Mouse (Mus musculus): Measurements from ENCODE around the gene Gnaz. TPM values are rescaled to one million over a fixed set of nuclear protein-coding genes. Genes with fewer than 3 reads are reported as not detected.

Gene Gnaz
- total and polyA plus RNA-seq, 2 experiments from 2014 or later, result 0.38 to 2.1 TPM

DNA sequence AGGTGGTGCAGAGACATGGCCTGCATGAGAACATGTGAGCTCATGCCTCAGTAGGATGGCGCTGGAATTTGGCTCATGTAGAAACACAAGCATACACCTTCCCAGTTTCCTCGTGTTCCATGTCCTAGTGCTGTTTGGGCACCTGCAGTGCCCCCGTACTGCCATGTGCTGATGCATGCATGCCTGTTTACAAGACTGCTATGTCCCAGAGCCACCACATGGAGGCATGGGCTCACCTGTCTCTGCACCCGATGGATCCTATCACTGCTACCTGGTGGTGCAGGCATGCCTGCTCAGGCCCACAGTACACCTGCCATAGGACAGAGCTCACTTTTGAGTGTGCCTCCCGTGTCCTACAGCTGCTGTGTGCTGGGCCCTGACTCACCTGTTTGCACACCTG lies 28.6 kb upstream of the Gnaz start:
- Histone ChIP-seq H3K4me2 (ENCODE audit: low read depth, low read length) (no peak overlapping the region), H3K36me3 (replicated peaks; ENCODE audit: control insufficient read depth, insufficient read depth, low read length) (no peaks in the 10 kb centered on the region), H3K27me3 (ENCODE audit: control insufficient read depth, insufficient read depth, low read length) (no peaks in the 10 kb centered on the region), H3K4me1 (ENCODE audit: control insufficient read depth, insufficient read depth) (no peaks in the 10 kb centered on the region), H3K9ac (replicated peaks; ENCODE audit: low read depth, low read length) (no peak overlapping the region), H3K4me3 (ENCODE audit: low read depth, low read length) (no peak overlapping the region), H3K9me3 (replicated peaks; ENCODE audit: control insufficient read depth, low read length) (no peaks in the 10 kb centered on the region), H3K27ac (ENCODE audit: low read depth) (no peak overlapping the region)
- TF ChIP-seq EP300 (IDR thresholded peaks at IDR 0.05; ENCODE audit: low read depth) (no peak), CTCF (IDR thresholded peaks at IDR 0.05; ENCODE audit: low read depth) (no peak)
- no peak for ATAC-seq (ENCODE audit: insufficient read depth, low read depth)
- 55% methylated on average over 5 of the region's 5 CpGs for WGBS
- no peak for DNase-seq (ENCODE audit: low spot score)

GRCm38 (mm10) chr10:74939300-74939699 lies 27.7 kb upstream of the Gnaz start:
- Histone ChIP-seq H3K4me1 (ENCODE audit: control insufficient read depth, insufficient read depth) (no peaks in the 10 kb centered on the region), H3K27ac (ENCODE audit: low read depth) (no peak overlapping the region), H3K4me2 (ENCODE audit: low read depth, low read length) (no peak overlapping the region), H3K36me3 (replicated peaks; ENCODE audit: control insufficient read depth, insufficient read depth, low read length) (no peaks in the 10 kb centered on the region), H3K9me3 (replicated peaks; ENCODE audit: control insufficient read depth, low read length) (no peaks in the 10 kb centered on the region), H3K4me3 (ENCODE audit: low read depth, low read length) (no peak overlapping the region), H3K9ac (replicated peaks; ENCODE audit: low read depth, low read length) (no peak overlapping the region), H3K27me3 (ENCODE audit: control insufficient read depth, insufficient read depth, low read length) (no peaks in the 10 kb centered on the region)
- 49% methylated on average over 3 of the region's 3 CpGs for WGBS
- TF ChIP-seq CTCF (IDR thresholded peaks at IDR 0.05; ENCODE audit: low read depth) (peak; percentile 42), EP300 (IDR thresholded peaks at IDR 0.05; ENCODE audit: low read depth) (no peak)
- no peak for DNase-seq (ENCODE audit: low spot score)
- no peak for ATAC-seq (ENCODE audit: insufficient read depth, low read depth)

DNA sequence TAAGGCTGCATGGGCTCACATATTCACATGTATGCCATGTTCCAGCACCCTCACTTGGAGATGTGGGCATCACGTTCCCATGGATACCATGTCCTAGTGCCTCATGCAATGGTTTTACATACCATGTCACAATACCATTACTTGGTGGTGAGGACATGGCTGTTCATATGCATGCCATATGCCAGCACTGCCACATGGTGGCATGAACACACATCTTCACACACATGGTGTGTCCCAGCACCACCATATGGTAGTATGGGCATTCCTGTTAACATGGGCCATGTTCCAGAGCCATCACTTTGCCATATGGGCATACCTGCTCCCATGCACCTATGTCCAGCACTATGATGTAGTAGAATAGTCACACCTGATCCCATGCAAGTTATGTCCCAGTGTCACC lies 26.2 kb upstream of the Gnaz start:
- no peak overlapping the region for H3K27ac ChIP-seq (ENCODE audit: low read depth)
- H3K4me2 ChIP-seq (ENCODE audit: low read depth, low read length), result no peak overlapping the region
- H3K27me3 ChIP-seq (ENCODE audit: control insufficient read depth, insufficient read depth, low read length), result no peaks in the 10 kb centered on the region
- no peak overlapping the region for H3K4me3 ChIP-seq (ENCODE audit: low read depth, low read length)
- WGBS, result 97% methylated on average over 1 of the region's 1 CpGs
- no peak overlapping the region for H3K9ac ChIP-seq (replicated peaks; ENCODE audit: low read depth, low read length)
- H3K36me3 ChIP-seq (replicated peaks; ENCODE audit: control insufficient read depth, insufficient read depth, low read length), result no peaks in the 10 kb centered on the region
- no peaks in the 10 kb centered on the region for H3K4me1 ChIP-seq (ENCODE audit: control insufficient read depth, insufficient read depth)
- no peak for TF ChIP-seq CTCF (IDR thresholded peaks at IDR 0.05; ENCODE audit: low read depth)
- TF ChIP-seq EP300 (IDR thresholded peaks at IDR 0.05; ENCODE audit: low read depth), result no peak
- DNase-seq (ENCODE audit: low spot score), result no peak
- no peaks in the 10 kb centered on the region for H3K9me3 ChIP-seq (replicated peaks; ENCODE audit: control insufficient read depth, low read length)
- ATAC-seq (ENCODE audit: insufficient read depth, low read depth), result no peak

DNA sequence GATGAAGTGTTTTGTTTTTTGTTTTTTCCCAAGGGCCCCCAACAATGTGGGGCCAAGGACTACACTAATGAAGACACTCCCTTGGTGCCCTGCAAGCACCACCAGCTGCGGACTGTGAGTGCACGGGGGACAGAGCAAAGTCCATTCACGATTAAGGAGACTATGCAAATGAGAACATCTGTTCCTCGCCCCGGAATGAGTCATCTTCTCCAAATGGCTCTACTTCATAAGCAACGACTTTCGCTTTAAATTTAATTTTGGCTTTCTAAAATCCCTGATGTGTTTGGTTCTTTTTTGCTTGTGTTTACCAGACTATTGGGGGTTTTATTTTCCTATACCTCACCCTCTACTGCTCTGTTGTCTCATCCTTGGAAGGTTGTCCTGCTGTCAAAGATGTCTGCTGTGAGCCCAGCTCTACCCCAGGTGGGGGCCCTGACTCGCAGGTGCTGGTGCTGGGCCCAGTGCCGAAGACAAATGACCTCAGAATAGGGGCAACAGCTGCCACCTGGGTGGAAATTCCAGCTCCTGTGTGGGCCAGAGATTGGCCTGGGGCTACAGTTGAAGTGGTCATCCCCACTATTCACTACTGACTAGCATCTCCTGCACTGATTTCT lies 14.0 kb upstream of the Gnaz start:
- Histone ChIP-seq H3K9me3 (replicated peaks; ENCODE audit: control insufficient read depth, low read length) (no peaks in the 10 kb centered on the region), H3K4me1 (ENCODE audit: control insufficient read depth, insufficient read depth) (no peaks in the 10 kb centered on the region), H3K27me3 (ENCODE audit: control insufficient read depth, insufficient read depth, low read length) (peaks cover 18% of the 10 kb centered on the region; the same call in 1 of the 2 replicates), H3K4me3 (ENCODE audit: low read depth, low read length) (no peak overlapping the region), H3K9ac (replicated peaks; ENCODE audit: low read depth, low read length) (no peak overlapping the region), H3K36me3 (replicated peaks; ENCODE audit: control insufficient read depth, insufficient read depth, low read length) (no peaks in the 10 kb centered on the region), H3K4me2 (ENCODE audit: low read depth, low read length) (no peak overlapping the region), H3K27ac (ENCODE audit: low read depth) (no peak overlapping the region)
- WGBS, result 49% methylated on average over 9 of the region's 9 CpGs
- TF ChIP-seq EP300 (IDR thresholded peaks at IDR 0.05; ENCODE audit: low read depth), result no peak
- TF ChIP-seq CTCF (IDR thresholded peaks at IDR 0.05; ENCODE audit: low read depth), result no peak
- ATAC-seq (ENCODE audit: insufficient read depth, low read depth), result no peak
- DNase-seq (ENCODE audit: low spot score), result no peak

GRCm38 (mm10) chr10:74964380-74964779 lies 2.6 kb upstream of the Gnaz start:
- no peaks in the 10 kb centered on the region for H3K36me3 ChIP-seq (replicated peaks; ENCODE audit: control insufficient read depth, insufficient read depth, low read length)
- peaks cover 9% of the 10 kb centered on the region; the same call in 1 of the 2 replicates for H3K4me1 ChIP-seq (ENCODE audit: control insufficient read depth, insufficient read depth)
- no peak overlapping the region for H3K4me2 ChIP-seq (ENCODE audit: low read depth, low read length)
- no peak overlapping the region for H3K9ac ChIP-seq (replicated peaks; ENCODE audit: low read depth, low read length)
- ATAC-seq (ENCODE audit: insufficient read depth, low read depth), result no peak
- H3K9me3 ChIP-seq (replicated peaks; ENCODE audit: control insufficient read depth, low read length), result no peaks in the 10 kb centered on the region
- no peak for TF ChIP-seq CTCF (IDR thresholded peaks at IDR 0.05; ENCODE audit: low read depth)
- no peak for TF ChIP-seq EP300 (IDR thresholded peaks at IDR 0.05; ENCODE audit: low read depth)
- DNase-seq (ENCODE audit: low spot score), result no peak
- H3K4me3 ChIP-seq (ENCODE audit: low read depth, low read length), result no peak overlapping the region
- H3K27ac ChIP-seq (ENCODE audit: low read depth), result no peak overlapping the region
- 35% methylated on average over 1 of the region's 1 CpGs for WGBS
- peaks cover 53% of the 10 kb centered on the region for H3K27me3 ChIP-seq (ENCODE audit: control insufficient read depth, insufficient read depth, low read length)
